Mouse (Mus musculus) ES-CJ7 (cell line): ENCODE results near the gene Myrfl.

Experiments used
- DNase-seq: peaks from one replicate; pipeline ENCODE4 v3.0.0; 2011; ENCODE audit warnings: low read depth, low spot score

Gene Myrfl

DNA sequence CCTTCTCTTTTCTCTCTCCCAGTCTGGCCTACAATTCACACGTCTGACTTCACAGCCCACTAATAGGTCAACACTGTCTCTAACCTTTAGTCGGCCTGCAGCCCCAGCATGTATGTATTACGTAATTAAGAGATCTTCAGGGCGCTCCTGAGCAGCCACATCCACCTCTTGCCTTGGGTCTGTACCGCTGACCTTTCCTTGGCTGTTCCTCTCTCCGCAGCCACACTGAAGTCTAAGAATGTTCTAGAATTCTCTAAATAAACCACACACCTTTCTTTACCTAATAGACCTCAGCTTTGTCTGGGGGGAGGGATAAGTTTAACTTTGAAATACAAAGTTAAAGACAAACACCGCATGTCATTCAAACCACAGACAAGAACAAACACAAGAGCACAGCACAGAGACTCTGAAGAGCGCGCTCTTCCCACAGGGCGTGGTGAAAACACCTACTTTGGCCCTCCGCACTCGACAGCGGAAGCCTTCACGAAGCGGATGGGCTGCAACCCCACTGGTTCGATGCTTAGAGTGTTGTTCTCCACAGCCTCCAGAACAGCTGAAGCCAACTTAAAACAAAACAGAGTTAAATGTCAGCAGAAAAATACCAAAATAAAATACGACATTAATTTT lies 17.0 kb upstream of the Myrfl start:
- no peak for DNase-seq

DNA sequence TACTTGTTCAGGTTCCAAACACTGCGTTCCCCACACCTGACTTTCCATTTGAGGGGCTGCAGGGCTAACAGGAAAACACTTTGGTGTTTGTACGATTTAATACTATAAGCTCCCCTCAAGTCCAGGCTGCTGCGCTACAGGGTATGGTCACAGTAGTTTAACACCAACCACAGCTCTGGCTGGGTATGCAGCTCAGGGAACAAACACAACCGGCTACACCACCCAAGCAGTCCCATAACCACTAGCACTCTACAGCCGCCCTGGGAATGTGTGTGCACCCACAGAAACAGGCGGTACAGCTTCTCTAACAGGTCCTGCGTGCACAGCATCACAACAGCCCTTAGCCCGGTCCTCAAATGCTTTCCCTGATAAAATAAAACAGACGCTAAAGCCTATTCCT lies 16.1 kb upstream of the Myrfl start:
- no peak for DNase-seq

DNA sequence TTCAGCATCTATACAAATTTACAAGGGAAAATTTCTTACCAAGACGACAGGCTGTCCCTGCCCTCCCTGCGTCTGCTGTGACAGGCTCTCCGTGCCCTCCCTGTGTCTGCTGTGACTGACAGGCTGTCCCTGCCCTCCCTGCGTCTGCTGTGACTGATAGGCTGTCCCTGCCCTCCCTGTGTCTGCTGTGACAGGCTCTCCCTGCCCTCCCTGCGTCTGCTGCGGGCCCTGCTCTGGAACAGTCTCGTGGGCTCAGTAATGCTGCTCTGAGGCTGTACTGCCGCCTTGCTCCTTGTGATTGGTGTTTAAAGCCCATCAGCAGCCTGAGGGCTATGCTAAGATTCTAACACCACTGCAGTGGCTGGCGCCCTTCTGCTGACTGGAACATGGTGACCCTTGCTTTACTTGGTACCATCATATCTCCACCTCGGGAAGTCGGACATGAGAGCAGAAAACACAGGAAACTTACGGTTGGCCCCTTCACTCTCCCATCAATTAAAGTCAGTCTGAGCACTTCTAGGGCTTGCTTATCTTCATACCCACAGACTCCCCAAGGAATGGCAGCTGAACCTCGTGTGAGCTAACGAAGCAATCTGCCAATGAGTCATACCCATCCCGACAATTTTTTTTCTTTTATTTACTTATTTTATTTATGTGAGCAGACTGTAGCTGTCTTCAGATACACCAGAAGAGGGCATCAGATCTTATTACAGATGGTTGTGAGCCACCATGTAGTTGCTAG lies 12.4 kb upstream of the Myrfl start:
- no peak for DNase-seq

DNA sequence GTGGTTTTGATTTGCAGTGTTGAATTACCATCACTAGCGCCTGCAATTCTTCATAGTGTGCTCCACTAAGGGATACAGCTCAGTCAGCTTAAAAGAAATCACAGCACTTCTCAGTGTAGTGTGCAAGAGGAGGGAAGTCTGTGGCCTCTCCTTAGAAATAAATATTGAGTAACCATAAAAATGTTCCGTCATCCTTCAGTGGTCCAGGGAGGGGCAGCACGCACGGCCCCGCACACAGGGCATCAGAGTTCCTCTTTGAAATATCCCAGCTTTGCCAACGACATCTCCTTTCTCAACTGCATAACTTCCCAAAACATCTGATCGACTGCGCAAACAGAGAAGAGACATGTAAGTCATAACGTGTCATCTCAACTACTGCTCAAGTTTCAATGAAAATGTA lies 10.1 kb upstream of the Myrfl start:
- DNase-seq: no peak

DNA sequence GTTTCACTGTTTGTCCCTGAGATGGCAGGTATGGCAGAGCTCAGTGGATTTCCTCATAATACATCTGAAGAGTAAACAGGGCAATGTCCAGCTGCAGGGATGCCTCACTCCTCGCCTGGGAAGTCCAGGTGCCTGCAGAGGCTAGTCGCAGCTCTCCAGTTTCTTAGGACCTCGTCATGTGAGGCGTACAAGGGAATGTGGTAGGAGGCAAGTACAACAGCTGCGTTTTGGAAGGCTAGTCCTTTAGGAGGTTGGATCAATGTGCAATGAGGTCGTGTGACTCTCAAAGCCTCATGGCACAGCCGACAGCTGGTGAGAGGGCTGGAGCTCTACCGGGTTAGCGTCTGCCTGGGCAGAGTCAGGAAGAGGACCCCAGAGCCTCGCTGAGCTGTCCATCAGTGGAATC lies 7.8 kb upstream of the Myrfl start:
- no peak for DNase-seq

DNA sequence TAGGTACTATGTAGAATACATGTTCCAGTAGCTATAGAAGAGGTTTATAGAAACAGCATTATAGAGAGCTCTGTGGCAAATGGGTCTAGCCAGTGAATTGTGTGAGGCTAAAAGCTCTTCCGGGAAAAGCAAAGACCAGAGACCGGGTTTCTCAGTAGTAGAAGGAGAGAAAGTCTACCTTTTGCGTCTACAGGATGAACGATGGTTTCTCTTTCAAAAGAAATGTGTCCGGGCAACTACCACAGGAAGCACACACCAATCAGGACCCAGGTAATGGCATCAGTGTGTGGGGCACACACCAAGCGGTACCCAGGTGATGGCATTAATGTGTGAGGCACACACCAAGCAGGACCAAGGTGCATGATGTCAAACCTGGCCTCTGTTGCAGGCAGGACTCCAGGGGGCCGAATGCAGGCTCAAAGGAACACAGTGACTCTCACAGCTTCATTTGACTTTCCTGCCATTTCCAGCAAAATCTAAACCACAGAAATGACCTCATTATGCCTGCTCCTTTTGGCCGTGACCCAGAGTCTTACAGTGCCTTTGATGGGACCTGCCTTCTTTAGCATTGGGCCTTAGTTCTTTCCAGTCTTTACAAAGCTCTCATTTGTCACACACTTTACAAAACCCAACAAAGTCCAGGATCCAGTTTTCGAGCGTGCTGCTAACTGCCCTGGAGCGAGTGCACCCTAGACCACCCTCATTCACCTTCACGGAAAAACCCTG lies 1.4 kb downstream of the Myrfl start:
- DNase-seq: no peak

DNA sequence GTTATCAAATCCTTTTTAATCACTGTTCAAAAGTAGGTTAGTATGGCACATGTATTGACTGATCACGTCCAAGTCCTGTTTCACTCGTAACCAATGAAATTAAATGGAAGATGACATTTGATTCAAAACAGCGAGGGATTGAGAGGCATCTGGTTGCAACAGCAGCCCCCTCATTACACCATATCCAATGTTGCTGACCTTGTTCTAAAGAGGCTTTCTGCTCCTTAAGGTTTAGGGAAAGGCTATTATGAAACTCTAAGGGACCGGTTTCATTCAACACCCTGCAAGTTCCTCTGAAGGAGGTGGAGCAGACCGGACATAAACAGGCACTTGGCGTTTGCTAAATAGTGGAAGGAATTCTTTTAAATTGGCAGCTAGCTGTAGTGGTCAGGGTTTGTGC lies 2.2 kb downstream of the Myrfl start:
- no peak for DNase-seq

DNA sequence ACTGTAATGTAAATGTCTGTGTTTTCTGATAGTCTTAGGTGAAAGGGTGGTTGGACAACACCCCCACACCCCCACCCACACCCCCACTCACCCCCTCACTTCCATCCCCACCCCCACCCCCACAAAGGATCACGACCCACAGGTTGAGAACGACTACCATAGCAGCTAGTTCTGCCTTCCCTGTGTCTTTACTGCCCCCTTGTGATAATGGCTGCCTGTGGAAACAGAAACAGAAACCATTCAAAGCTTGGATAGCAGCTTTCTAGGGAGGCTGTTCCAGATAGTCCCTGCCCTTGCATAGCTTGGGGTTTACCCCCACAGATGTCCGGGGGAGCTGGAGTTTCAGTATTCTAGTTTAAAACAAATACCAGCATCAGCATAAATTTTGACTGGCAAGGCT lies 3.0 kb downstream of the Myrfl start:
- peak; percentile 27 for DNase-seq

DNA sequence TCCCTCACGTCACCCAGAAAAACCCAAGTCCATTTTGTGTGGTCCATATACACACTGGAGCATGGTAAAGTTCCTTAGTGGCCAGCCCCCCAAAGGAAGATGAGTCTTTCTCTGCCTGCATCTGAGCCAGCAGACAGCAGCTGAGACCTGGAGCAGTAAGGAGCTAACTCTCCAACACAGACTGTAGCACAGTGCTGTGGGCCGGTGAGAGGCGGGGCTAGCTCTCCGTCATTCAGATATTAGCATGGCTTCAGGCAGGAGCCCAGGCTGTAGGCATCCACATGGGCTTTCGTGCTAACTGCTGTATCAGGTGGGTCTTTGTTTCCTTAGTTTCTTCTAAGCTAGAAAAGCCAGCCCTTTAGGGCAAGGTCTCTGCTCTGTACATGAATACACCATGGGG lies 6.1 kb downstream of the Myrfl start:
- DNase-seq: peak; percentile 24

DNA sequence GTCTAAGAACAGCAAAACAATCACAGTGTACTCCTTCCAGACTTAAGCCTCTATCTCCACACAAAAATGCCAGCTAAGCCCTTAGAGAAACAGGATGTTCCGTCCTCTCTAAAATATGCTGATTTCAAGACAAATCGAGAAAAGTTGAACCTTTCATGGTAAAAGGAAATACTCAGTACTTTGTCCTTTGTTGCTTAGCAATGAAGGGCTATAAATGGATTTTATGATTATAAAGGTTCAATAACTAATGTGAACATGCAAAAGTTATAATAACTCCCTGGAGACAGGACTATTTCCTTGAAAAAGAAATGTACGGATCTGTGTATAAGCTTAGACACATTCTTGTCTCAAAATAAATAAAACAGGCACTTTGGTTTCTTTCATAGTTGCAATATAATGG lies 12.2 kb downstream of the Myrfl start:
- no peak for DNase-seq

DNA sequence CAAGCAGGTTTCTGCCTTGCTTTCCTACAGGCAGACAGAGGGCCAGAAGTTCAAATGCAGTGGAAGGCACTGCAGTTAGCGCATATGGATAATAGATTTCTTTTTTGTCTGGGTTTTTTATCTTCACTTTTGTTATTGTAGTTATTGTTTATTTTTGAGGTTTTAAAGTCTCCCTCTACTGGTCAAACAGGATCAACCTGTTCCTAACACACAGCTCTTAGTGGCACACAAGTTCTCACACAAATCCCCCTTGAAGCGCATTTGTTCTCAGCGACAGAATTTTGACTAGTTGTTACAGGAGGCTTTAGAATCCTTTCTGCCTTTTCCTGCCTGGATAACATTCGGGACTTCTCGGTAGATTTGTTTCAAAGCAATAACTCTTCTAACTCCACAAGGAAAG lies 13.2 kb downstream of the Myrfl start:
- DNase-seq: no peak

DNA sequence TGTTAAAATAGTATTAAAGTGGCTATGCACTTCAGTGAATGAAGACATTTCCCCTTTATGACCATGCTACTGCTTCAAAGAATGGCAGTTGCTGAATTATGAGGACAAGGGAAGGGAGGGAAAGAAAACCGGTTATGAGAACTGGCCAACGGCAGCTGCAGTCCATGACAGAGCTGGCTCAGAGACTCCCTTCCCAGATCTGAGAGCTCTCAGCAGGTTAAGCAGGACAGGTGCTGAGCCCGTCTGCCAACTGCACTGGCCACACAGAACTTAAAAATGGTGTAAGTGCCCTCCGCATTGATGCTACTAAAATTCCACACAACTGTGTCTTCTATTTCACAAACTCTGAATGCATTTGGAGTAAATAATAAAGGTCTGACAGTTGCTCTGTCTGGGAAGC lies 19.3 kb downstream of the Myrfl start:
- no peak for DNase-seq

DNA sequence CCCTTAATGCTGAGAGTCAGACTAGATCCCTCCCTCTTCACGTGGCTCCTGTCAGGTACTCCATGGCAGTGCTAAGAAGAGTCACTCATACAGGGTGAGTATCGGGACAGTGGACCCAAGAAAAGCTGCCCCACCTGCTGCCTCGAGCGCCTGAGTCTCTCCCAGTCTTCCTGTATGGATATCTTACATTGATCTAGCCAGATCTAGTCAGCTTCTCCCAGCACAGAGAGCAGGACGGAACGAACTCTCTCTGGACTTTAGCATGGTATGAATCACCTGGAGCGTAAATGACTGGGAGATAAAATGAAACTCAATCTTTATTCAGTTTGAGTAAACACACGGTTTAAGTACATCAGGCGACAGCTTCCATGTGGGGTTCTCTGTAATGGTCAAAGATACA lies 22.2 kb downstream of the Myrfl start:
- DNase-seq: no peak

DNA sequence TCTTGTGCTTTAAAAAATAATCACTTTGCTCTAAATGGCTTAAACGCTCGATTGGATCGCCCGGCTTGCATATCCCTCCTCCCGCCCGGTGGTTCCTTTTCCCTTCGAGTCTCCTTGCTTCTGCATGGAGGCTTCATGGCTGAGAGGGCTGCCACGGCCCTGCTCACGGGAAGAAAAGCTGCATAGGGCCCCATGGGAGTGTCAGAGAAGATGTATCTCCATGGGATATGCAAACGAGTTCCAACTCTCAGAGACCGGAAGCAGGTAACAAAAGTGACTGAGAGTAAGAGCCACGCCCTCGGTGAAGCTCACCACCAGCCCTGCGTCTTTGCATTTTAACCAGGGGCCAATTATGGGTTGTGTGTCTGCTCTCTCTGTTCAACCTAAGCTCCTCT lies 24.7 kb downstream of the Myrfl start:
- DNase-seq: peak; percentile 63

DNA sequence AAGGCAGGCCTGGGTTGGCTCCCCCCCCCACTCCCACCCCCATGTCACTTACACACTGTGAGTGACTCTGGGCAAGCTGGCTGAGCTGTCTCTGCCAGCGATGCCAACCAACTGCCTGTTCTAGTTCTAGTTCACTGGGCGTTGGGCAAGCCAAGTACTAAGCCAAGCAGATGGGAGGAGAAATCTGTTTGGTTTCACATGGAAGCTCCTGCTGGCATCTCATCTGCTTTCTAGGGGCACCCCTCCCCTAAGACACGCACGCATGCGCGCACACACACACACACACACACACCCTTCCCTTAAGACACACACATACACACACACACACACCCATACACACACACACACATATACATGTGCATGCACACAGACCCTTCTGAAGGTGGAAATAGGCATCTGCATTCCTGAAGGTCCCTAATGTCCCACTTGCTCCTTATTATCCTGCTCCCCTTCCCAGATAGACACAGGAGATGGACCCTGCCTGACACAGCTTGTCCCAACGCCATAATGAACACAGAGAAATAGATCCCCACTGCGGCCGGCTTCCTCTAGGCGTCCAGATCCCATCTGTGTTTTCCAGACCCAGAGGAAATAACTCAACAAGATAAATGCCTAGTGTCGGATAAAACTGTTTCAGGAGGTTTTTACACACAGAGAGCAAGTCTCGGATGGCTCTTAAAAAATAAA lies 25.2 kb downstream of the Myrfl start:
- no peak for DNase-seq

DNA sequence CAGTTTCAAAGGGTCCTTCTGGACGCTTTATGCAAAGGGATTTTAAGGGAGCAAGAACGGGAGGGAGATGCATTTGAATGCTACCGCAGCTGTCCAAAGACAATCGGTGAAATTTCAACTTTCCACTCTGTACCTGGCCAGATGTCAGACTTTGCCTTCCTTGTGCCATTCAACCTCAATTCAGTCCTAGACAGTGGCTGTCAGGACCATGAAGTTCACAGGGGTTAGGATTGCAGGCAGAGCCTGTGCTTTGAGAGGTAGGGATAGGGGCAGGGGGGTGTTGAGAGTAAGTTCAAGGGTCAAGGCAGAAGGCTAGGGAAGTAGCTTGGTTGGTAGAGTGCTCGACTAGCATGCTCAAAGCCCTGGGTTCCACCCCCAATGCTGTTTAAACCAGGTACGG lies 25.9 kb downstream of the Myrfl start:
- DNase-seq: no peak

DNA sequence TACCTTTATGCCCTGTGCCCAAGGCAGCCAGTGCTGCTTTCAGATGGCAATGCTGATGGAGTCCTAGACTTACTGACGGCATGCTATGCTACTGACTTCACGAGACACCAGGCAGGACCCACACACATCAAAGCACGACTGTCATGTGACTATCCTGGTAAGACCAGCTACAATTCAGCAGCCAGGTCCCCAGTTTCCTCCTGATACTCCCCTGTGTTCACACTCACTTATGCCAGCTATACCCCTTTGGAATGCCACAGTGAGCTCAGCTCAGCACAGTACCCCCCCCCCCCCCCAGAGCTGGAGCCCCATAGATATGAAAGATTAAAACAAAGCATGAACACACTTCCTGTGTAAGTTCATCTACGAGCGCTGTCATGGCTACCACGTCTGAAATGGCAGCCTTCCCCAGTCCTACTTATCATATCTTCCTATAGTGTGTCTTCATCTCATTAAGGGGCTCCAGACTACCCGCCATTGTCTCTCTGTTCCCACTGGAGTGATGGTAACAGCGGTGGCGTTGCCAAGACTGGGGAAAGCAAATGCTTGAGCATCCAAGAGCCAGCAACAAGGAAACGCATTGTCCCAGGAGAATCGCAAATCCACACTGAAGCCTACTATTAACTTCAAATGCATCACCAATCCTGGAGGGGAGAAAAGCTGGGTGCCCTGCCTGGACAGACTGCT lies 43.4 kb downstream of the Myrfl start:
- no peak for DNase-seq

DNA sequence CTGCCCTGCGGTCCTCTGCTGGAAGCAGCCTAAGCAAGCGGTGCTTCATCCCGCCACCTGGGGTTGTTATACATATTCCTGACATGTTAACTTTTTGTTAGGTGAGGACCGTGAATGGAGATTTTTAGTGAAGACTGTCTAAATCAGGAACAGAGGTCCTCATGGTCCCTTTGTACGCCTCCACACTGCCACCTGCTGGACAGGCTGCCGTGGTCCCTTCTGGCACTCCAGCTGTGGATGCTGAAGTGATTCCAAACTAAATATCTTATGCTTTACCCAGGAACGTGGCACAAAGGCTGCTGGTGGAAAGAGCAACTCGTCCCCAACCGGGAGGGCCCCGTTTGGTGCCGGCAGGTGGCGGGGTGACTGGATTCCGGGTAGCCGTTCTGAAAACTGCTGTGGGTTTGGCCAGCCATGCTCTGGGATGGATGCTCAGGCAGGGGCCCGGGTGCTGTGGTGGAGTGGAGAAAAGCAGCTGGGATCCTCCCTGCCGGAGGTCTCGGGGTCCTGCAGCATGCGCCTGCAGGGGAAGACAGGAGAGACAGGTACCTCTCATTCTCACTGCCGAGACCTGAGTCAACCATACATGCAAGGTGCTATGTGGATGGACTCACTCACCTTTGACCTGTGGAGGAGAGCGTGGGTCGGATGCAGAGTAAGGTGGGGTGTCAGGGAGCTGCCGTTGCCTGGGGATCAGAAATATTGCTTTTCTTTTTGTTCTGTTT lies 47.8 kb downstream of the Myrfl start:
- DNase-seq: peak; percentile 77

DNA sequence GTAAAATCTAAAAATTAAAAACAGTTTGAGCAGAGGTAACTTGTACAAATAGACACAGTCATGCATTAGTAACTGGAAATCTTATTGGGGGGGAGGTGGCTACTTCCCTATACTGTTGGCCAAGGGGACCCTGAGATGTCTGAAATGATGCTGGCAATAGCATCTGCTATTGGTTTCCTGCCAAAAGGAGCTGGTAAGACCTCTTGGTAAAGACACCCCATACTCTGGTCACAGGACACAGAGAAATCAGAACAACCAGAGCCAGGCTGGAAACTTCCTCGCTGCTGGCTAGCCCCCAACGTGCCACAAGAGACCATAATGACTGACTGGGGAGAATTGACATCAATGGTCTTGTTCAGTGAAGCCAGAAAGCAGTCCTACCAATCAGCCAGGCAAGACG lies 55.2 kb downstream of the Myrfl start:
- no peak for DNase-seq

DNA sequence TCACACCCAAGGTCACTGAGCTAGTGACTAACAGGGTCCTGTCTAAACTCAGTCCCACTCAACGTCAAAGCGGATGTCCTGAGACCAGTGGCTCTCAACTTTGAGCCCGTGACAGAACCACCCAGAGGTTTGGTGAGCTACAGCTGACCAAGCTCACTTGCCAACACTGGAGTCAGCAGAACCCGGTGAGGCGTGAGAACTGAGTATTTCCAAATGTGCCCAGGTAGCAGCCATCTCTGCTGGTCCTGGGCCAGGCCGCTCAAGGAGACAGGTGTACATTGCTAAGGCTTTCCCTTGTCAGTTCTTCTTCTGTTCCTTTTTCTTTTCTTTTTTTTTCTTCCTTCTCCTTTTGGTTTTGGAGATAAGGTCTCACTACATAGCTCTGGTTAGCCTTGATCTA lies 66.0 kb downstream of the Myrfl start:
- no peak for DNase-seq

DNA sequence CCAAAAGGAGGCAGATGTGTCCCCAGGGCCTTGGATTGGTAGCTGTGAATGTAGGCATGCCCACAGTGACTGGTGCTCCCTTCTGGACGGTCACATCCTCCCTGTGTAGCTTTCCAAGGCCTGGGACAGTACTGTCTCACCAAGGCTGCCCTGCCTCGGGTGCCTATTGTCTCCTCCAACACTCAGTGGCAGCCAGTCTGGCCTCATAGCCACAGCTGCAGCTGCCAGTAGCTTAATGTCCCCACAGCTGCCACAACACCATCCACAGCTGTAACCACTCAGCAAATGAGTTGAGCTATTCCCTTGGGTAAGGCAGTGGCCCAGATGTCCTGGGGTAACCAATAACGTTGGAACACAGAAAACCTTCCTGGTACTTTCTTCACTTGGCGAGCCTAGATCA lies 68.6 kb downstream of the Myrfl start:
- DNase-seq: no peak
